Mouse (Mus musculus) lung, embryonic 15.5 days (tissue): Measurements from ENCODE around the gene Surf4. TPM values are rescaled to one million over a fixed set of nuclear protein-coding genes. Genes with fewer than 3 reads are reported as not detected.

ENCODE experiments used
- ATAC-seq: fragments of 200-750 bp; cut with Nextera tagmentation; 2 replicates; pipeline ENCODE4 v1.8.0; 2017; ENCODE audit warnings: moderate number of reproducible peaks, borderline replicate concordance; ENCODE audit not compliant: low FRiP score, low TSS enrichment; ENCODE audit errors: extremely low read depth
- H3K27ac ChIP-seq: fragments of 300-500 bp; sonication (generic); 2 replicates; pipeline ENCODE4 v1.5.1; 2015; ENCODE audit warnings: moderate library complexity, mild to moderate bottlenecking, inconsistent platforms
- H3K27me3 ChIP-seq: fragments of 300-500 bp; sonication (generic); 2 replicates; pipeline ENCODE4 v1.6.1; 2015; ENCODE audit warnings: inconsistent platforms
- H3K36me3 ChIP-seq: fragments of 300-500 bp; sonication (generic); 2 replicates; pipeline ENCODE4 v1.6.1; 2015; ENCODE audit warnings: inconsistent platforms
- H3K4me1 ChIP-seq: fragments of 300-500 bp; sonication (generic); 2 replicates; pipeline ENCODE4 v1.6.1; 2015; ENCODE audit warnings: inconsistent platforms
- H3K4me2 ChIP-seq: fragments of 300-500 bp; sonication (generic); 2 replicates; pipeline ENCODE4 v1.6.1; 2015; ENCODE audit warnings: inconsistent platforms, mild to moderate bottlenecking, moderate library complexity
- H3K4me3 ChIP-seq: fragments of 300-500 bp; sonication (generic); 2 replicates; pipeline ENCODE4 v1.5.1; 2015; ENCODE audit warnings: mild to moderate bottlenecking, inconsistent platforms
- H3K9ac ChIP-seq: fragments of 300-500 bp; sonication (generic); 2 replicates; pipeline ENCODE4 v1.6.1; 2015; ENCODE audit warnings: inconsistent platforms
- H3K9me3 ChIP-seq: fragments of 300-500 bp; sonication (generic); 2 replicates; pipeline ENCODE4 v1.6.1; 2016; ENCODE audit warnings: inconsistent platforms
- WGBS: fragments of 180-500 bp; shearing (Covaris S2); methylation state at CpG from one replicate; pipeline ENCODE4 v1.1.7; 2015; 5-methylcytosine and 5-hydroxymethylcytosine counted together
- polyA plus RNA-seq: library from polyadenylated mRNA; unstranded; fragments of >200 nt; fragmentation: Nextera tagmentation; extraction: Ambion mirVana; gene quantifications from 2 replicates; pipeline ENCODE4 v1.2.1, GENCODE M21; 2015

Gene Surf4
- polyA plus RNA-seq, 1 experiment from 2014 or later, result 225 TPM

GRCm38 (mm10) chr2:26878571-26878970 lies 55.2 kb downstream of the Surf4 start:
- Histone ChIP-seq H3K27ac (no peak overlapping the region), H3K4me1 (no peaks in the 10 kb centered on the region), H3K27me3 (no peaks in the 10 kb centered on the region), H3K4me2 (no peak overlapping the region), H3K36me3 (no peaks in the 10 kb centered on the region), H3K9me3 (no peaks in the 10 kb centered on the region), H3K9ac (no peak overlapping the region), H3K4me3 (no peak overlapping the region)
- ATAC-seq, result no peak

GRCm38 (mm10) chr2:26870666-26871065 lies 63.1 kb downstream of the Surf4 start:
- Histone ChIP-seq H3K27me3 (no peaks in the 10 kb centered on the region), H3K4me1 (no peaks in the 10 kb centered on the region), H3K4me3 (no peak overlapping the region), H3K4me2 (no peak overlapping the region), H3K36me3 (no peaks in the 10 kb centered on the region), H3K9ac (no peak overlapping the region), H3K27ac (no peak overlapping the region), H3K9me3 (no peaks in the 10 kb centered on the region)
- 39% methylated on average over 6 of the region's 6 CpGs for WGBS
- no peak for ATAC-seq

Other genes starting within 250 kb of the Surf4 start
- gene Abo, start 68.9 kb downstream of the Surf4 start, polyA plus RNA-seq, result not detected in 2 replicates
- gene Surf6, start 31.0 kb downstream of the Surf4 start, polyA plus RNA-seq, result 26.2 and 27.3 TPM in 2 replicates
- gene Med22, start 23.3 kb downstream of the Surf4 start, polyA plus RNA-seq, result 52.0 and 53.7 TPM in 2 replicates
- 614 and 640 TPM in 2 replicates for gene Rpl7a, start 23.2 kb downstream of the Surf4 start, polyA plus RNA-seq
- gene Surf2, start 17.6 kb downstream of the Surf4 start, polyA plus RNA-seq, result 37.6 and 38.3 TPM in 2 replicates
- 52.4 and 56.8 TPM in 2 replicates for gene Surf1, start 17.4 kb downstream of the Surf4 start, polyA plus RNA-seq
- gene Stkld1, start 119 bp upstream of the Surf4 start, polyA plus RNA-seq, result 0.31 TPM in 1 of 2 replicates, not detected in the other
- 43.0 and 44.7 TPM in 2 replicates for gene Rexo4, start 30.5 kb upstream of the Surf4 start, polyA plus RNA-seq
- gene Adamts13, start 39.5 kb upstream of the Surf4 start, polyA plus RNA-seq, result 0.09 TPM in 1 of 2 replicates, not detected in the other
- 59.0 and 60.9 TPM in 2 replicates for gene Cacfd1, start 76.0 kb upstream of the Surf4 start, polyA plus RNA-seq
- 0.48 and 0.77 TPM in 2 replicates for gene Slc2a6, start 94.1 kb upstream of the Surf4 start, polyA plus RNA-seq
- gene Mymk, start 138.3 kb upstream of the Surf4 start, polyA plus RNA-seq, result 0.49 and 0.76 TPM in 2 replicates
- gene Adamtsl2, start 145.5 kb upstream of the Surf4 start, polyA plus RNA-seq, result 20.5 and 27.4 TPM in 2 replicates
- gene Fam163b, start 208.6 kb upstream of the Surf4 start, polyA plus RNA-seq, result 0.69 and 0.70 TPM in 2 replicates
- 0.34 and 2.4 TPM in 2 replicates for gene Dbh, start 231.3 kb upstream of the Surf4 start, polyA plus RNA-seq